Comparison of ENCODE assay signal across 9 mouse cellular contexts in the genomic region with DNA sequence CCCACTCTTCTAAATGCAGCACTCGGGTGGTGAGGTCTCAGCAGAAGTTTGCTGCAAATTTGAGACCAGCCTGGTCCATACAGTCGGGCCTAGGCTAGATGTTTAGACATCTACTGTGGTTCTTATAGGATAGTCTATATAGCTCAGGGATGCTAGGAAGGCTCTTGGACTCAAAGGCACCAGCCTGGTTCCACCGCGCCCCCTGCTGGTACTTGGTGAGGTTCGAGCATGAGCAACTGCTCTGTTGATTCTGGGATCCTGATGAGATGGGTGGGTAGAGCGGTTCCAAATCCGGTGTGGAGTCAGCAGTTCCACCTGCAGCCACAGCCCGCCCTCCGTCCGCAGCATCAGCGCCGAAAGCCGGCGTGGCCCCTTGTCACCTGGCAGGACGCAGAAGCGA. TPM values are rescaled to one million over a fixed set of nuclear protein-coding genes. Genes with fewer than 3 reads are reported as not detected.
DNase-seq lines count a peak whose midpoint lies in the region; ATAC-seq and TF ChIP-seq lines count a peak whose summit lies in the region.
"Had no signal": no experiment of that assay in that cellular context is flagged by ENCODE, and none has a peak within 500 bp of the region (broad histone marks: within the 10 kb centered on the region; RNA-seq: fewer than 3 reads in every experiment).

No protein-coding gene starts in this region.

- 0 out of 2 replicates have a peak overlapping the region, but pooled peaks have one; percentile 9 for H3K27ac ChIP-seq in cerebellum, adult 2 months (ENCODE audit: insufficient read depth, low read length)
- H3K27ac ChIP-seq in liver, embryonic 13.5 days: no peak overlapping the region

- no peak for ATAC-seq in liver, embryonic 13.5 days (ENCODE audit: low read depth)

- H3K4me3 ChIP-seq in cerebellum, adult 2 months (replicated peaks; ENCODE audit: insufficient read depth, low read depth, low read length): peak overlapping the region; percentile 28
- H3K4me3 ChIP-seq in liver, embryonic 13.5 days (replicated peaks): no peak overlapping the region

- H3K36me3 ChIP-seq in liver, embryonic 13.5 days: no peaks in the 10 kb centered on the region

- TF ChIP-seq CTCF in cerebellum, adult 2 months (IDR thresholded peaks at IDR 0.05; ENCODE audit: borderline replicate concordance, insufficient read depth, low read depth, low read length): peak; percentile 81

- no peak for TF ChIP-seq POLR2A in cerebellum, adult 2 months (IDR thresholded peaks at IDR 0.05; ENCODE audit: borderline replicate concordance, insufficient read depth, low read length)

- no peaks in the 10 kb centered on the region for H3K9me3 ChIP-seq in liver, embryonic 13.5 days (replicated peaks)

- 25% methylated on average over 16 of the region's 16 CpGs for WGBS in cerebellum, adult 2 months
- WGBS in liver, embryonic 13.5 days (ENCODE audit: insufficient replicate concordance): 20% methylated on average over 16 of the region's 16 CpGs

- peaks cover 5% of the 10 kb centered on the region; the same call in 1 of the 2 replicates for H3K4me1 ChIP-seq in cerebellum, adult 2 months (ENCODE audit: control insufficient read depth, insufficient read depth, low read length)
- H3K4me1 ChIP-seq in liver, embryonic 13.5 days (replicated peaks): peaks cover 13% of the 10 kb centered on the region

- DNase-seq in 3T3-L1 (ENCODE audit: low read depth, low spot score) (peak; percentile 63), MEL-GATA-1-ER (ENCODE audit: extremely low read depth, low read depth) (peak; percentile 35)
- peak; percentile 80 to 86 for DNase-seq in cerebellum, adult 2 months
- DNase-seq in gastrocnemius, adult 18-20 months (ENCODE audit: low spot score): peak; percentile 67
- DNase-seq in kidney, postnatal 14 days: peak; percentile 84
- peak; percentile 43 for DNase-seq in liver, embryonic 13.5 days
- peak; percentile 76 for DNase-seq in ovary, postnatal 14 days (ENCODE audit: low spot score)
- peak; percentile 72 for DNase-seq in thymus, postnatal 0 days (ENCODE audit: low spot score)

- no peaks in the 10 kb centered on the region for H3K27me3 ChIP-seq in cerebellum, adult 2 months (ENCODE audit: control insufficient read depth, insufficient read depth, low read length)
- 0 out of 2 replicates have a peak, but pooled peaks cover 3% of the 10 kb centered on the region for H3K27me3 ChIP-seq in liver, embryonic 13.5 days

- no peak overlapping the region for H3K9ac ChIP-seq in liver, embryonic 13.5 days

- no peak overlapping the region for H3K4me2 ChIP-seq in liver, embryonic 13.5 days

RNA-seq across cellular contexts. Expression of a gene that starts 4.2 kb away (rescaled TPM):
- polyA plus RNA-seq in cerebellum, adult 2 months (2012; rRNA removed): 47.2 and 49.5 TPM in 2 replicates
- 1 to 10 TPM; 5.9 to 7.7 TPM for total RNA-seq in gastrocnemius, adult 18-20 months (2021)
- 4.0 and 5.0 TPM in 2 replicates for polyA plus RNA-seq in liver, embryonic 13.5 days (2015; fragmentation: Nextera tagmentation; extraction: Ambion mirVana)
- 11.1 and 14.0 TPM in 2 replicates for polyA plus RNA-seq in thymus, postnatal 0 days (2015; fragmentation: Nextera tagmentation; extraction: Ambion mirVana)

RNA-seq across cellular contexts. Expression of a gene that starts 14.2 kb away (rescaled TPM):
- 4.6 and 4.9 TPM in 2 replicates for polyA plus RNA-seq in cerebellum, adult 2 months (2012; rRNA removed)
- total RNA-seq in gastrocnemius, adult 18-20 months (2021): 1 to 10 TPM; 1.6 to 1.7 TPM
- 6.4 and 6.5 TPM in 2 replicates for polyA plus RNA-seq in liver, embryonic 13.5 days (2015; fragmentation: Nextera tagmentation; extraction: Ambion mirVana)
- 19.5 and 20.6 TPM in 2 replicates for polyA plus RNA-seq in thymus, postnatal 0 days (2015; fragmentation: Nextera tagmentation; extraction: Ambion mirVana)

RNA-seq across cellular contexts. Expression of a gene that starts 34.3 kb away (rescaled TPM):
- 10.8 and 13.0 TPM in 2 replicates for polyA plus RNA-seq in cerebellum, adult 2 months (2012; rRNA removed)
- under 1 TPM in 1 of 2 experiments, not detected in 1; 0.59 TPM for total RNA-seq in gastrocnemius, adult 18-20 months (2021)
- not detected in 2 replicates for polyA plus RNA-seq in liver, embryonic 13.5 days (2015; fragmentation: Nextera tagmentation; extraction: Ambion mirVana)
- polyA plus RNA-seq in thymus, postnatal 0 days (2015; fragmentation: Nextera tagmentation; extraction: Ambion mirVana): 0.06 and 0.17 TPM in 2 replicates
- polyA plus RNA-seq: heart, embryonic 14.5 days had no signal

RNA-seq across cellular contexts. Expression of a gene that starts 41.5 kb away (rescaled TPM):
- polyA plus RNA-seq in cerebellum, adult 2 months (2012; rRNA removed): 12.3 and 13.3 TPM in 2 replicates
- 1 to 10 TPM; 3.6 to 4.2 TPM for total RNA-seq in gastrocnemius, adult 18-20 months (2021)
- 3.5 and 4.0 TPM in 2 replicates for polyA plus RNA-seq in liver, embryonic 13.5 days (2015; fragmentation: Nextera tagmentation; extraction: Ambion mirVana)
- 10.6 and 11.0 TPM in 2 replicates for polyA plus RNA-seq in thymus, postnatal 0 days (2015; fragmentation: Nextera tagmentation; extraction: Ambion mirVana)

RNA-seq across cellular contexts. Expression of a gene that starts 60.0 kb away (rescaled TPM):
- polyA plus RNA-seq in cerebellum, adult 2 months (2012; rRNA removed): 6.3 and 6.8 TPM in 2 replicates
- 1 to 10 TPM; 4.8 to 5.7 TPM for total RNA-seq in gastrocnemius, adult 18-20 months (2021)
- 1.9 and 2.0 TPM in 2 replicates for polyA plus RNA-seq in liver, embryonic 13.5 days (2015; fragmentation: Nextera tagmentation; extraction: Ambion mirVana)
- 1.2 and 1.9 TPM in 2 replicates for polyA plus RNA-seq in thymus, postnatal 0 days (2015; fragmentation: Nextera tagmentation; extraction: Ambion mirVana)

Comparison
In these comparisons a context has a peak if more than half of its experiments do, and no peak if none do; other contexts are left out.
1. RNA of a gene that starts 34.3 kb away (polyA plus RNA-seq): 10.8 to 13.0 TPM in cerebellum, adult 2 months; 0.06 to 0.17 TPM in thymus, postnatal 0 days and not detected in liver, embryonic 13.5 days; every median in the first group is over 10 times any median in the second.
2. Peak in every context shown above with its lines, with median percentiles within 50 percentile points of each other: DNase-seq.